Mouse (Mus musculus) olfactory bulb, adult 2 months (tissue): ENCODE data around the gene Tmem88. TPM values are rescaled to one million over a fixed set of nuclear protein-coding genes. Genes with fewer than 3 reads are reported as not detected.
A peak's percentile ranks its signal among the peaks of the same experiment; 100 is the strongest.

ENCODE experiments used
- H3K27ac ChIP-seq: fragments of 200-500 bp; 2 replicates; pipeline ENCODE4 v1.5.1; 2012; ENCODE audit warnings: low read depth, low read length; ENCODE audit not compliant: insufficient read depth
- H3K4me1 ChIP-seq: fragments of 200-500 bp; 2 replicates; pipeline ENCODE4 v1.6.1; 2012; ENCODE audit warnings: low read length; ENCODE audit not compliant: control insufficient read depth, insufficient read depth
- H3K4me3 ChIP-seq: fragments of 200-500 bp; 2 replicates; pipeline ENCODE4 v1.5.1; 2012; ENCODE audit warnings: mild to moderate bottlenecking, low read depth, low read length, moderate library complexity; ENCODE audit not compliant: insufficient read depth
- CTCF ChIP-seq: fragments of 200-500 bp; IDR thresholded peaks from 2 replicates; pipeline ENCODE4 v1.5.1; 2012; ENCODE audit warnings: low read depth, mild to moderate bottlenecking, low read length, moderate library complexity; ENCODE audit not compliant: insufficient read depth
- POLR2A ChIP-seq: fragments of 200-500 bp; IDR thresholded peaks from 2 replicates; pipeline ENCODE4 v1.6.1; 2012; ENCODE audit warnings: mild to moderate bottlenecking, low read depth, low read length, moderate library complexity; ENCODE audit not compliant: insufficient read depth
- WGBS: fragments of 180-500 bp; shearing (Covaris S2); methylation state at CpG from one replicate; pipeline ENCODE4 v1.1.7; 2018; 5-methylcytosine and 5-hydroxymethylcytosine counted together
- polyA plus RNA-seq: library from polyadenylated mRNA; stranded (reverse); fragments of >200 nt; gene quantifications from 2 replicates; pipeline ENCODE4 v1.2.4, GENCODE M21; 2012; ENCODE audit warnings: low replicate concordance; ENCODE audit not compliant: missing spikeins, insufficient read depth, insufficient read length

Tmem88 gene
- polyA plus RNA-seq, 1 experiment = not detected

GRCm38 (mm10) chr11:69406867-69407723, 9.1 kb upstream of the Tmem88 start:
- WGBS = 85% methylated on average over 16 of the region's 16 CpGs
- peaks cover 18% of the 10 kb centered on the region for H3K4me1 ChIP-seq
- no peak overlapping the region for H3K4me3 ChIP-seq
- TF ChIP-seq CTCF (no peak), POLR2A (no peak)
- no peak overlapping the region for H3K27ac ChIP-seq

GRCm38 (mm10) chr11:69406282-69406681, 8.2 kb upstream of the Tmem88 start:
- TF ChIP-seq POLR2A = no peak
- TF ChIP-seq CTCF = no peak
- no peak overlapping the region for H3K27ac ChIP-seq
- H3K4me3 ChIP-seq = no peak overlapping the region
- WGBS = 87% methylated on average over 19 of the region's 19 CpGs
- H3K4me1 ChIP-seq = peaks cover 18% of the 10 kb centered on the region

- no peak for TF ChIP-seq POLR2A
- no peak for TF ChIP-seq CTCF
- H3K4me1 ChIP-seq = peaks cover 22% of the 10 kb centered on the region
- WGBS = 87% methylated on average over 24 of the region's 24 CpGs
These were observed 7.6 kb upstream of the Tmem88 start for GRCm38 (mm10) chr11:69405397-69406200.

GRCm38 (mm10) chr11:69404595-69405396, 6.8 kb upstream of the Tmem88 start:
- Histone ChIP-seq H3K4me3 (no peak overlapping the region), H3K4me1 (peaks cover 22% of the 10 kb centered on the region), H3K27ac (no peak overlapping the region)
- no peak for TF ChIP-seq CTCF
- TF ChIP-seq POLR2A = no peak
- WGBS = 86% methylated on average over 22 of the region's 24 CpGs

More at GRCm38 (mm10) chr11:69405397-69406200, 7.6 kb upstream of the Tmem88 start:
- Histone ChIP-seq H3K4me3 (no peak overlapping the region), H3K27ac (no peak overlapping the region)

- TF ChIP-seq CTCF = no peak
- 91% methylated on average over 37 of the region's 38 CpGs for WGBS
- peaks cover 22% of the 10 kb centered on the region for H3K4me1 ChIP-seq
- H3K27ac ChIP-seq = no peak overlapping the region
- H3K4me3 ChIP-seq = no peak overlapping the region
These were observed 5.9 kb upstream of the Tmem88 start for GRCm38 (mm10) chr11:69403691-69404594.

GRCm38 (mm10) chr11:69401987-69402386, 4.0 kb upstream of the Tmem88 start:
- no peak for TF ChIP-seq CTCF
- WGBS = 77% methylated on average over 12 of the region's 12 CpGs

GRCm38 (mm10) chr11:69401210-69401637, 3.2 kb upstream of the Tmem88 start:
- TF ChIP-seq POLR2A = no peak
- peak; percentile 57 for TF ChIP-seq CTCF

More at GRCm38 (mm10) chr11:69401987-69402386, 4.0 kb upstream of the Tmem88 start:
- Histone ChIP-seq H3K4me3 (no peak overlapping the region), H3K4me1 (peaks cover 19% of the 10 kb centered on the region), H3K27ac (no peak overlapping the region)

More at GRCm38 (mm10) chr11:69401210-69401637, 3.2 kb upstream of the Tmem88 start:
- Histone ChIP-seq H3K4me1 (peaks cover 25% of the 10 kb centered on the region), H3K4me3 (no peak overlapping the region), H3K27ac (no peak overlapping the region)
- 12% methylated on average over 22 of the region's 22 CpGs for WGBS
